Mouse (Mus musculus) brain, embryonic 14.5 days (tissue): ENCODE measurements around the gene Elmsan1.

Experiments used
- CTCF ChIP-seq: fragments of 200-500 bp; IDR thresholded peaks from 2 replicates; pipeline ENCODE4 v1.5.1; 2012; ENCODE audit warnings: inconsistent platforms, mild to moderate bottlenecking, moderate library complexity, borderline replicate concordance; ENCODE audit not compliant: insufficient read depth, insufficient read length; ENCODE audit errors: extremely low read depth
- POLR2A ChIP-seq: fragments of 200-500 bp; IDR thresholded peaks from 2 replicates; pipeline ENCODE4 v1.6.1; 2012; ENCODE audit warnings: mild to moderate bottlenecking, inconsistent platforms, borderline replicate concordance; ENCODE audit not compliant: poor library complexity, insufficient read depth, insufficient read length, severe bottlenecking; ENCODE audit errors: extremely low read depth

DNA sequence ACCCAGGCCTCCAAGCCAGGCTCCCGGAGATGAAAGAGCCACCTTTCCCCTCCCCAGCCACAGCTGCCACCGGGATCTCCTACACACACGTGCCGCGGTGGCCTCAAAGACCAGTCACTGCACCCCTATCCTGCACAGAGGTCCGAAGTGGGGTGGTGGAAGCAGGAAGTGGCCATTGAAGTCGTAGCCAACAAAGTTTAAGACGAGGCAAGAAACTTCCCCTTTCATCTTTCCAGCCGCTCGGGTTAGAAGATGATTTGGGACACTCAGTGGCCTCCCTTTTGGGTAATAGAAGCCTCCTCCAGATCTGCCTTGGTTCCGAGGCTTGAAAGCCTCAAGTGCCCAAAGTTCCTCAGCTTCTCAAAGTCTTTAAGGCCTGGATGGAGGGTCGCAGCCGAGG lies 26.4 kb downstream of the Elmsan1 start:
- TF ChIP-seq CTCF = no peak
- no peak for TF ChIP-seq POLR2A
